Mouse (Mus musculus) liver, postnatal 0 days (tissue): ENCODE data around the gene Pink1.

ENCODE experiments used
- CTCF ChIP-seq: sonication (generic); IDR thresholded peaks from 2 replicates; pipeline ENCODE4 v1.5.1; 2016; ENCODE audit warnings: antibody characterized with exemption, low read depth
- EP300 ChIP-seq: IDR thresholded peaks from 2 replicates; pipeline ENCODE4 v1.6.1; 2016; ENCODE audit warnings: antibody characterized with exemption, low read depth, mild to moderate bottlenecking

DNA sequence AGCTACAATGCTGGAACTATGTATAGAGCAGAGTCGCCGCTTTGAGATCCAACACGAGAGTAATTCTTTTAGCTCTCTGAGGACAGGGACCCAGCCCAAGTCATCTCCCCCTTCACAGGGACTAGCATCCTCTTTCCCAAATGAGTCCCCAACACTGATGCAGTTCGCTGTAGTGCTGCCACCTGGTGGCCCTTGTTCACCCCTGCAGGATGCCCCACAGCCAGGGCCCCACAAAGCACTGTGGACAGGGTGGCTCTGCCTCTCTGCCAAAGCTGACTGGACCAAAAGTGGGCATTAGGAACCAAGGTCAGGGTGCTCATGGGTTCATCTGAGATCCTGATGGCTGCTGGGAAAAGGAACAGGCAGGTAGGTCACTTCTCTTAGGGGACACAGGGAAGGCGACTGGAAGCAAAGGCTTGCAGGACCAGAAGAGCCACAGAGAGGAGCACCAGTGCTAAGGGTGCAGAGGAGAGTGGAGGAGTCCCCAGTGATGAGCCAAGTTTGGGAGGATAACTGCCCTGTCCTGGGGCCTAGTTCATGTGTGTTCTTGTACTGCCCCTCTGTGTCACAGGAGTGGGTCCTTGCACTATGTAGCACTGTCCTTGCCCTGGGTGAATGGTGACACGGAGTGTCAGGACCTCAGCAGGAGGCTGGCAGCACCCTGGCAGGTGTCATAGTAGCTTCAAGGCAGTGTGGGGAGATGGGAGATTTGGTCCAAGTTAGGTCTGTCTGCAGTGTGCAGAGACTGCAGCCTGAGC lies 7.4 kb downstream of the Pink1 start:
- TF ChIP-seq CTCF = peak; percentile 91
- no peak for TF ChIP-seq EP300
